Mouse (Mus musculus): ENCODE measurements around the gene Trpc7.

- no peak for TF ChIP-seq CTCF (IDR thresholded peaks at IDR 0.05; ENCODE audit: low read depth)
- no peak for TF ChIP-seq EP300 (IDR thresholded peaks at IDR 0.05; ENCODE audit: low read depth)
Measured at GRCm38 (mm10) chr13:56781697-56782096, 114.1 kb downstream of the Trpc7 start.
